Mouse (Mus musculus) lung, postnatal 25 days (tissue): ENCODE measurements at regions not wholly inside any gene's neighbourhood (a gene's known extent, or its start where the extent isn't known, plus 50 kb on each side); places are given as distances from the start of the nearest gene placed in this dataset.

Experiments used
- DNase-seq: peaks from one replicate; pipeline ENCODE4 v3.0.0; 2022; ENCODE audit warnings: low spot score

DNA sequence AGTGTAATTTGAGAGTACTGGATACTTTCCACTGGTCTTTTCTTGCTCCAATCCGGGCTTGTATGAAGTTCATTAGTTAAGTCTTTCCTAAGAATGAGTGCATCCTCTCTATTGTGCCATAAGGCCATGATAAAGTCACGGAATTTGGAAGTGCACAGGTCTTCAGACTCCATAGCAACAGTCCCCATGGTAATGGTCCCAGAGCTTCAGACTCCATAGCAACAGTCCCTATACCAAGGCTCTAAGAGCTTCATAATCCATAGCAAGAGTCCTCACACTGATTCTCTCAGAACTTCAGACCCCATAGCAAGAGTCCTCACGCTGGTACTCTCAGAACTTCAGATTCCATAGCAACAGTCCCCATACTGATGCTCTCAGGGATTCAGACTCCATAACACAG lies 214.5 kb upstream of the Far2 start:
- no peak for DNase-seq

GRCm38 (mm10) chr6:147833501-147833900 lies 213.6 kb upstream of the Far2 start:
- DNase-seq = no peak

- DNase-seq = no peak
Observed at GRCm38 (mm10) chr6:147838846-147839245, 208.2 kb upstream of the Far2 start.

DNA sequence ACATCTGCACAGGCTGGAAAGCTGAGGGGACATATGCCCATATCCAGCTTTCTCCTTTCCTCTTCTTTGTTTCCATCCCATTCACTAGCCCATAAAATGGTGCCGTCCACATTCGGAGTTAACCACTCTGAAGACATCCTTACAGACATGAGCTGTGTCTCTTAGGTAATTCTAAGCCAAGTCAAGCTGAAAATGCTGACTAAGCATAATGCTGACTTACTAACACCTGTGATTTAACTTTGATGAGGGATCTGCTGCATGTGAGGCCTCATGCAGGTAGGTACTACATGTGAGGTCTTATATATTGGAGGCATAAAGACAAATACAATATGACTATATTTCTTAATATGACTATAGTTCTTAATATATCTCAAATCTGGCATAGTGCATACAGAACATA lies 197.1 kb upstream of the Far2 start:
- DNase-seq = no peak

GRCm38 (mm10) chr6:147861116-147861515 lies 185.9 kb upstream of the Far2 start:
- DNase-seq = no peak

GRCm38 (mm10) chr6:147871033-147871432 lies 176.0 kb upstream of the Far2 start:
- DNase-seq = no peak

DNA sequence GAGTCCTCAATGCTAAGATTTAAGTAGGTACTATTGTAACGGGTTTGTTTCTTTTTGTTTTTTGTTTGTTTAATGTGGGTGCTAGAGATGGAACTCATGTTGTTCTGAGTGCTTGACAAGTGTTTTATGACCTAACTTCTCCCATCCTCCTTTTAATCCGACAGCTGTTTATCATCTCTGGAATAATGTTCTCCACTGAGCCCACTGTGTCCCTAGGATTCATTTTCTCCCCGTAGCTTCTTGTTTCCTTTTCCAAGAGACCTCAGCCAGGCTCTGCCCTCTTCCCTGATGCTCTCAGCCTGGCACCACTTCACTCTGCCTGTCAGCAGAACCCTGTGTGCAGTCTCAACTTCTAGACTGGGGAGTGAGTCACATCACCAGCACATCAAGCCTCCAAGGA lies 173.9 kb upstream of the Far2 start:
- DNase-seq = no peak

- DNase-seq = no peak
Observed at GRCm38 (mm10) chr6:147878485-147878884, 168.6 kb upstream of the Far2 start.

- DNase-seq = peak; percentile 51
Observed at GRCm38 (mm10) chr6:147885902-147886301, 161.2 kb upstream of the Far2 start.

- DNase-seq = no peak
Observed at GRCm38 (mm10) chr6:147919697-147920096, 127.4 kb upstream of the Far2 start.

DNA sequence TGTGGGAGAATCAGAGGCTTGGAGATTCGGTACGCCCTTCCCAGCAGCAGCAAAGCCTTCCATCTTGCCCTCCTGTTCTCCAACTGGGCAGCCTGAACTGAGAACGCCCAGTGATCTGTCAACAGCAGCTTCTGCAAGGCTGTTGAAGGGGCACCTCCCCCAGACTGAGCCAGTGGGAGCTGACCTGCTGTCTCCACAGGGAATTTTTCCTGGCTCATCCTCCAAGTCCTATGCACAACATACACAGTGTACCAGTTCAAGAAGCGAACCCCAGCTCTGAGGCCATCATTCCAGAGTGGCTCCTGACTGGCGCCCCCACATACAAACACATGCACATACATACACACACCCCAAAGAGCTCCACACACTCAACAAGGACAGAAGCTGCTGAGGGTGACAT lies 126.0 kb upstream of the Far2 start:
- no peak for DNase-seq

DNA sequence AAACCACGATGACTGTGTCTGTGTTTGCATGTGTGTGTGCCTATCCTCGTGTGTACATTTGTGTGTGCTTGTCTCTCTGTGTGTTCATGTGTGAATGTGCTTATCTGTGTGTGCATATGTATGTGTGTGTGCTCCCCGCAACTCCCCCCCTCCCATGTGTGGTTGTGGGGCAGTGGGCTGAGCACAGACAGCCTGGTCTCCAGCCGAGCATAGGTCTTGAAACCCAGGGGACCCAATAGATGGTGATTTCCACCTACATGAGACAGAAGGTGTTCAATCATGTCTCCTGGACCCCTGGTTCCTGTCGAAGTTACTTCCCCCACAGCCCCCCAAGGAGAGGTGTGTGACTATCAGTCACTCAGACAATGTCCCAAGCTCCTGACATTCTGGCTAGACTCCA lies 124.6 kb upstream of the Far2 start:
- no peak for DNase-seq

- no peak for DNase-seq
Observed at GRCm38 (mm10) chr6:147923246-147923645, 123.8 kb upstream of the Far2 start.

DNA sequence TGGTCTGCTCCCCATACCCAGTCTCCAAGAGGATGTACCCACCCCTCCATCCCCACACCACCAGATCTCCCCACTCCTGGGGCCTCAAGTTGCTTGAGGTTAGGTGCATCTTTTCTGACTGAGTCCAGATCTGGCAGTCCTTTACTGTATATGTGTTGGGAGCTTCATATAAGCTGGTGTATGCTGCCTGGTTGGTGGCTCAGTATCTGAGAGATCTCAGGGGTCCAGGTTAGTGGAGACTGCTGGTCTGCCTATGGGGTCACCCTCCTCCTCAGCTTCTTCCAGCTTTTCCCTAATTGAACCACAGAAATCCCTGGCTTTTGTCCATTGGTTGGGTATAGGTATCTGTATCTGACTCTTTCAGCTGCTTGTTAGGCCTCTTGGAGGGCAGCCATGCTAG lies 118.1 kb upstream of the Far2 start:
- no peak for DNase-seq

- no peak for DNase-seq
Observed at GRCm38 (mm10) chr6:147944020-147944419, 103.0 kb upstream of the Far2 start.

DNA sequence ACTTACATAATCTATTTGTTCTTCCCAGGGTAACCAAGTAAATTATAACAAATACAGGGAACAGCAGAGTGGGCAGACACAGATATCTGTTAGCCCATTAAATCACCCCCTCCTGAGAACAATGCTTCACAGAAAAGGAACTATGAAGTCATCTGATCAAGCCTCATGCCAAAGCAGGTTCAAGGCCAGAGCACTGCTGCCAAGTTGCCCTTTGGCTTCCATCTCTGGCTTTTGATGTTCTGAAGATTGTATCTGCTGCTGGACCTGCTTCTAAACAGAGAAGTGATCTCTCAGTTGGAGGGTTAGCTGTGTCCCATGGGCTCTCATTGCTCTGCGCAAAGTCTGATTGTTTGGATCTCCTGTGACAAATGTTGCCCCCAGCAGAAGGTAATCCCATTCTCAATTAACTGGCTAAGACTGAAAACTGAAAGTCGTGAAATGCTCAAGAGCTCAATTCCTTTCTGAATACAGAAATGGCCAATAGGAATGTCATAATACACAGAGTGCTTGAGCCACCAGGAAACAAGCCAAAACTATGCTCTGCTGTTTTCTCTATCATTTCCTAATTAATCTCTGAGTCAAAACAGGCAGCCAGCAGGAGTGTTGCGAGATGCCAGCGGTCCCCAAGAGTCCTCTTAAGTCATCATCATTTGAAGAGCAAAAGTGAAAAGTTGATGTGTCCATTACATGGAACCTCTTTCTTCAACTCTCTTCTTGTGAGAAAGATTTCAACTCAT lies 102.0 kb upstream of the Far2 start:
- DNase-seq = peak; percentile 11

GRCm38 (mm10) chr6:147947997-147948396 lies 99.1 kb upstream of the Far2 start:
- DNase-seq = no peak

GRCm38 (mm10) chr6:147951642-147952041 lies 95.4 kb upstream of the Far2 start:
- DNase-seq = peak; percentile 62

DNA sequence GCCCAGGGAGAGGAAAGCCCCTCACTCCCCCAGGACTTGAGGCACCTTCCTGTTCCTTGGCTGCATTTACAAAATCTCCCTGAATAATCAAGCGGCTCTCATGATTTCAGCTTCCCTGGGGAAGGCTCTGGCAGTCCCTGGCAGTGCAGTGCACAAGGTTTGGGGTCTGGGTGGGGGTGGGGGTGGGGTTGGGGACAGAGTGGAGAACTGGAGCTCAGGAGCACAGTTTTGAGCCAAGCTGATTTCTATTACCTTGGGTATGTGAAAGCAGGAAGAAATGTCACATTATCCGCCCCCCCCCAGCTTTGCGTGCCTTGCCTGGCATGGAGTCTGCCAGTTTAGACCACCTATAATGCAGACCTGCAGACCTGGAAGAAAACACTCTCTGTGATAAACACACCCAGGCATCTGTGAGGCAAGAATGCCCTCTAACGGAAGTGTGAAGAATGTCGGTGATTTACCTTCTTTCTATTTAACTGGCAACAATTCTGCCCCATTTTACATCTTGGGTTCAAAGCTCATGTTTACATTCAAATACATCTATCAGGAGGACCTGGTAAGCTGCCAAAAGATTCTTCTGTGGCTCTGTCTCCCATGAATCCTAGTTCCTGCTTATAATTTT lies 93.9 kb upstream of the Far2 start:
- no peak for DNase-seq

DNA sequence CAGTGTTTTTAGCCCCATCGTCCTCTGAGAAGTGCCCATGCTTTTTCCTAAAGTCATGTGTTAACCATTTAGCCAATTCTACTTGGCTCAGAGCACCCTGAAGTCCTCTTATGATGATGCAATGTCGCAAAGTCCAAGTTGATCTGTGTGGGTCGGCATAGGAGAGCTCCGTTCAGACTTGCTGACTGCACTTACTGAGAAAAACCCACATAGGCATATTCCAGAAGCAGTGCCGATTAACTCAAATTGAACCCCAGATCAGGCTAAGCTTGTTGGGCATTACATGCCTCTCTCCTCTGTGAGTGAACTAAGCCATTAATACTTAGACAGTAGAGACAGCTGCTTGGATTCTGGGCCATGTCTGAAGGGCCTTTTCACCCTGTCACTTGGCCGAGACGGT lies 93.3 kb upstream of the Far2 start:
- DNase-seq = peak; percentile 21

DNA sequence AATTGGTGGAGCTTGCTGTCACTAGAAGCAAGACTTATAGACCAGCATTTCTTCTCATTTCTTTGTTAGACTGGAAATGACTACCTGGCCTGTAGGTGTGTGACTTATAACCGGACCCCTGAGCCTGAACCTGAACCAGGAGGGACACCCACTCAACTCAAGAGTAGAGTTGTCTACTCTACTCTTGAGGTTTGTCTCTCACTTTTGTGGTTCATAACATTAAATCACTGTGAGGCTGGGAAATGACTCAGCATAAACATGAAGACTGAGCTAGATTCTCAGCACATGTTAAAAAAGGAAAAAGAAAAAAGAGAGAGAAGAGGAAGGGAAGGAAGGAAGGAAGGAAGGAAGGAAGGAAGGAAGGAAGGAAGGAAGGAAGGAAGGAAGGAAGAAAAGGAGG lies 92.8 kb upstream of the Far2 start:
- DNase-seq = no peak

- no peak for DNase-seq
Observed at GRCm38 (mm10) chr6:147954967-147955830, 91.9 kb upstream of the Far2 start.

DNA sequence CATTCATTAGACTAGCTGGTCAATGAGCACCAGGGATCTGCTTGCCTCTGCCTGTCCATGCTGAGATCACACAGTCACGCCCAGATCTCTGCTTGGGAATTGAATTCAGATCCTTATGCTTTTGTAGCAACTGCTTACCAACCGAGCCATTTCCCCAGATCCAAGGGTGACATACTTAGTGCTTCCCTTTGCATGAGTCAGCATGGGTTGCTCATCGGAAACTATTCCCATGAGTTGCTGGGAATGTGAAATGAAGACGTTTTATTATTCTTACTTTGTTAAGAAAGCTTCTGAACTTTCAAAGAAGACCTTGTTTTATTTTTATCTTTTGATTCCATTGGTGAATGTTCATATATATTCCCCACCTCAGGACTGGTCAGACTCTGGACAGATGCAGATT lies 82.3 kb upstream of the Far2 start:
- no peak for DNase-seq
